Mouse (Mus musculus): ENCODE measurements at regions not wholly inside any gene's neighbourhood (a gene's known extent, or its start where the extent isn't known, plus 50 kb on each side); places are given as distances from the start of the nearest gene placed in this dataset.
"Not testable (repeated sequence)": the region's sequence is repeated elsewhere in the genome, so short reads cannot be mapped to it uniquely, and the experiment has no call there.

- not testable (repeated sequence) for DNase-seq
Measured at GRCm38 (mm10) chr1:101901601-101902000, 2129.0 kb downstream of the Cntnap5b start.

GRCm38 (mm10) chr1:101902154-101902825 is 2129.7 kb downstream of the Cntnap5b start:
- peak; percentile 25 for DNase-seq

DNA sequence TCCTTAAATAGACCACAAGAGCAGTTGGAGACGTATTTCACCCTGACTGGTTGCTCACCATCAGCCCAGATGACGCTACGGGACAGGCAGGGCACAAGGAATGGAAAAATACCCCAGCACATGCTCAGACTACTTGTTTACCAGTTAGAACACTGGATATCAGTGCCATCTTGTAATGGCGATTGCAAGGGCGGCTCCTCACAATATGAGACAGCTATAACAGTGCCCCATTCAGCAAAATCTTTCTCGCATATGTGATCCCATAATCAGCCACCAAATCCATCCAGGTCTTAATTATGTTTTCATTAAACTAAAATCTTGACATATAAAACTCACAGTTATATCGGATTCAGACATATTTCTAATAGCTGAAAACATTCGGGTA is 2130.3 kb downstream of the Cntnap5b start:
- peak; percentile 2 for DNase-seq

GRCm38 (mm10) chr1:101916991-101917390 is 2144.4 kb downstream of the Cntnap5b start:
- DNase-seq, result not testable (repeated sequence)

DNA sequence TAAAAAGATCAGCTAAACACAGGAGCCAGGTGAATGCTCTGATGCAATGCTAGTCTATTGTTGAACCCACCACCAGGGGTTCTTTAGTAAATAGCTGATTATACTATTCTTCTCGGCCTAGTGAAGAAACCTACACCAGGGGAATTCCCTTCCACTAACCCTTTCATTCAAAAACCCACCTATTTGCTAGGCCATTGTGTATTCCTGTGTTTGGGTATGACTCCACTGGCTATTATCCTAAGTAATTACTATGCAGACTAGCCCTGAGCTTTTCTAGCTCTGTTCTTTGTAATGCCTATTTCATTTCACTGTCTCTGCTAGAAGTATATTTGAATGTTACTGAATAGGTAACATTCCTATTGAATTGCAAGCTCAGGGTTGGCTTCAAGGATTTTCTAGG is 2146.3 kb downstream of the Cntnap5b start:
- no peak for DNase-seq

GRCm38 (mm10) chr1:101941107-101941506 is 2168.5 kb downstream of the Cntnap5b start:
- no peak for DNase-seq

All from lung, postnatal 36 days (tissue).